Mouse (Mus musculus): ENCODE data around the gene Arhgap10. TPM values are rescaled to one million over a fixed set of nuclear protein-coding genes. Genes with fewer than 3 reads are reported as not detected.
"Not testable (repeated sequence)": the region's sequence is repeated elsewhere in the genome, so short reads cannot be mapped to it uniquely, and the experiment has no call there.

The Arhgap10 gene
- total RNA-seq, 2 experiments from 2014 or later: 5.2 to 7.7 TPM

DNA sequence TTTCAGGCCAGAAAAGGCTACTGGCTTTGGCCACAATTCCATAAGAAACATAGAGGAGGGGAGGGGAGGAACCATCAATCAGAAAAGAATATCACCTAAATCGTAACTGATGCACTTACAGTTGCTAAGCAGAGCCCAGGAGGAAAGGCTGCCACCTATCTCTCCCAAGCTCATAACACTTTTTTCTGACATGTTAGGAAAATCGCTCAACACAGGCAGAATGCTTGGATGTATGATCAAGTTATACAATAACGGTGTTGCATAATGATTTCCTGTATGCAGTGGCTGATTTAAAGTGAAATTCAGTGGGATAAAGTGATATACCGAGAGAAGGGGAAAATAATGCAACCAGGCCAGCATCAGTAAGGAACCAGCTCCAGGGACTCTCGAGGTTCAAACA, 162.4 kb downstream of the Arhgap10 start:
- no peak for ATAC-seq (ENCODE audit: poor library complexity, severe bottlenecking)

DNA sequence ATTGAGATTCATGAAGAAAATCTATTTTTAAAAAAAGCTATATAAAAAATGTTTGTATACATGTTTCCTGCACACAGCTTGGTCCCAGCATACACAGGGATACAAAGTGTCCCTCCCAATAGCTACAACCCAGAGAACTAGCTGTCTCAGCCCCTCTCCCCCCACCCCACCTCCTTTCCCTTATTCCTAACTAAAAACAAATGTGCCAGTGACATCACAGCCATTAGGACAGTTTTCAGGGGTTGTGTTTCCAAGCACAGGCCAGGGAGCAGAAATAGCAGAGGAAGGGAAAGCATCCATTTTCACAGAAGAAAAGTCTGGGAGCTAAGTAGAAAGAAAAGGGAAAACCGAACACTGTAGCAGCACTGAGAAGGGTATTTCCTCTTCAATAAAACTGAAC, 163.6 kb downstream of the Arhgap10 start:
- ATAC-seq (ENCODE audit: poor library complexity, severe bottlenecking): no peak

GRCm38 (mm10) chr8:77351177-77351860, 166.4 kb downstream of the Arhgap10 start:
- ATAC-seq (ENCODE audit: poor library complexity, severe bottlenecking): no peak

DNA sequence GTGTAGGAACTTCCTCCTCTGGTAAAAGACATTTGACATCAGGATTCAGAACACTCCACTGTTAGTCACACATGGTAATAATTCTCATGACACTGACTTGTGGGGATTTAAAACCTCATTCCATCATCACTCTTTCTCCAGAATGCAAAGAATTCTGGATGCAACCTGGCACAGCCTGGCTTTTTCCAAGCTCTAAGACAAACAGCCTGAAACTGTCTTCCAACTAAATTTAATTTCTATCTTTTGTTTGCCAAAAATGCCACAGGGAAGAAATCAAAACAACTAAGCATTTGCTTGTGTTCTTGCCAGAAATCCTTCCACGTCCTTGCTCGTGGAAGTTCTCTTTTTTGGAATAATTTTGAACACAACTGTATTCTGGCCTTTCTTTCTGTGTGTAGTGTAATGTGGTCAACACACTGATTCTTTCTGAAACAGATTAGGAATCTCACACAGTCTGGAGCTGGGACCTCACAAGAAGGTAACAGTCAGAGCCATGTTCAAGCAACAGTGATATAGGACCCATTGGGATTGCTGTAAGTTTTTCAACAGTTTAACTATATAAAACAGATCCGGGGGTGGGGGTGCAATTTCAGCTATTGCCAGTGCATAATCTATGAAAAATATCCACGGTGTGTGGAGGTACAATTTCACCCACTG, 167.5 kb downstream of the Arhgap10 start:
- no peak for ATAC-seq (ENCODE audit: poor library complexity, severe bottlenecking)

- no peak for ATAC-seq (ENCODE audit: poor library complexity, severe bottlenecking)
These were observed 173.8 kb downstream of the Arhgap10 start for GRCm38 (mm10) chr8:77343916-77344315.

DNA sequence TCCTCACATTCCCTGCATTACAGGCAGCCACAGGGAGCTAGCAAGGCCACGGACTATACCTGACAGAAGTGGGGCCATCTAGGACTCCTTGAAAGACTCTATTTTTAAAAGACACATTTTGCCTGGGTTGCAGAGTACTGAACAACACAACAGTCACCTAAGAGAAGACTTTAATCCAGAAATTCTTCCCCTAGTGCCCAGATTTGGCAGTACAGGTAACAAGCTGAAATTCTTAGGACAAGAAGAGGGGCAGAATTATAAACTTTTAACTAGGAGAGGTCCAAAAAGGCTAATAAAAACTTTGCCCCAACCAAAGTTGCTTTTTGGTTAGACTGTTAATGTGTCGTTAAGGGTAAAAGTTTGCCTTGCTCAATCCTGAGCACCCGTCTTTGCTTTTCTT, 174.4 kb downstream of the Arhgap10 start:
- ATAC-seq (ENCODE audit: poor library complexity, severe bottlenecking): no peak

GRCm38 (mm10) chr8:77342144-77342543, 175.6 kb downstream of the Arhgap10 start:
- no peak for ATAC-seq (ENCODE audit: poor library complexity, severe bottlenecking)

- no peak for ATAC-seq (ENCODE audit: poor library complexity, severe bottlenecking)
These were observed 176.4 kb downstream of the Arhgap10 start for GRCm38 (mm10) chr8:77341329-77341728.

DNA sequence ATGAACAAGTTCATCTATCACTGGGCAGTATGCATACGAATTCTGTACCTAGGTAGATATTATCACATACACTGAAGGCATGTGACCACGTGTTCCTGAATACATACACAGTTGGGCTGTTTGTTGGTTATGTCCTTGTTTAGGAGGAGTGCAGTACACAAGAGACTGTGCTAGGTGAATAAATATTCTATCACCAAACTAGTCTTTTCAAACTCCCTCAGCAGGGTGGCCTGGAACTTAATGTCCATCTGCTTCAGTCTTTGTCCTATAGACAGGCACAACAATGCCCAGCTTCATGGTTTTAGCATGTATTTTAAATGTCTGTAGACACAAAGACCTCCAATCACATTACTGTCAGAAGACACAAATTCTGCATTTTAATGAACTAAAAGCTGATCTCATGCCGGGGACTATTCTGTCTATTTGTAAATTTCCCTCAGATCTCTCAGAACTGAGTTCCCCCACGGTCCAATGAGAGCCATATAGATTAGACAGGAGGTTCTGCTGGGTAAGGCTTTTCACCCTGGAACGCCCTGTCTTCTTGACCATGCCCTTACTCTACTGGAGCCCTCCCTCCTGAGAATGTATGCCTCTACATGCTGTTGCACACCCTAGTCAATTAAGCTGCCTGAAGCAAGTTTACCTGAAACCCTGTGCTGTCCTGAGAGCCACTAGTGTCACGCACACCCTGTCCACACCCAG, 177.6 kb downstream of the Arhgap10 start:
- ATAC-seq (ENCODE audit: poor library complexity, severe bottlenecking): no peak

DNA sequence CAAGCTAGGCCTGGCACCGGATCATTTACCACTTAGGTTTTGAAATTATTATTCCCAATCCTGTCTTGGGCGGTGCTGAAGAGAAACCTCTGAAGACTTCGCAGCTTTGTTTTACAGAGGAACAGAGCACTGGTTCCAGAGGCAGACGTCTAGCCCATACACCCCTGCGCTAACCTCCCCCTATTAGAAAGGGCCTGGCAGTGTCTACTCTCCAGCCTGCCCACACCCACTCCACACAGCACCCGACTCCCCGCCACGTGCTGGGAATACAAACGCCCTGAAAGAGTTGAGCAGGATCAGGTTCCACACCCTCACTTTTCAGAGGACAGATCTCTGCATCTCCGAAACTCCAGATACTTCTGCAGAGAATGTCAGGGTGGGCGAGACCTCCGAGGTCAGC, 180.5 kb downstream of the Arhgap10 start:
- ATAC-seq (ENCODE audit: poor library complexity, severe bottlenecking): no peak

DNA sequence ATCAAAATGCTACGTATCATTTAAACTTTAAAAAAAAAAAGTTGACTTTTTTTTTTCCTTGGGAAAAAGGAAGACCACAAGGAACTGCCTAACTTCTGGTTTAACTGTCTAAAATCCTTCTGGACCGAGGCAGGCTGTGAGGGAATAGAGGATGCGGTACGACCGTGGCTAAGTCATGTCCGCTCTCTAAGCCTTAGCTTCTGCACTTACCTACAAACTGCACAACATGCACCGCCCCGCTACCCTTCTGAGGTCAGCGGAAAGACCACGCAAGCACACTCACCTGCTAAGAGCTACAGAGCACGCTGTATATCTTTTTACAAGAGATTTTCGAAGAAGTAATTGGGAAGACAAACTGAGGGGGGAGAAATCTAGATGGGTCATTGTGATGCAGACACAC, 186.6 kb downstream of the Arhgap10 start:
- no peak for ATAC-seq (ENCODE audit: poor library complexity, severe bottlenecking)

DNA sequence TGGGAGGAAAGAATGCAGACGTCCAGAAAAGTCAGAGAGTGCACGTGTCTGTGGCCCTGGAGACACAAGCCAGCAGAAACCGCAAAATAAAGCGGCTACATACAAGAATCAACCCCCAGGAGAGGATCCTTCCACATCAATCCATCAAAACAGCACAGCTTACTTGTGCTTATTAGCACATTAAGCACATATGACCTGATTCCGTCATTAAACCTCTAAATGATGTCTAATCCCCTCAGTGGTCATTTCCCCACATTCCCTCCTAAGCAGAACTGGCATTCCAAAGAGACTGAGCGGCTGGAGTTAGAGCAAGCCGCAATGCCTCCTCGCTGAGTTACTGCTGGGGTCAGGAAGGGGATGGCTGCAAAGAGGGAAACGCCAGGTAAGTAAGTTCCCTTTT, 187.4 kb downstream of the Arhgap10 start:
- ATAC-seq (ENCODE audit: poor library complexity, severe bottlenecking): no peak

DNA sequence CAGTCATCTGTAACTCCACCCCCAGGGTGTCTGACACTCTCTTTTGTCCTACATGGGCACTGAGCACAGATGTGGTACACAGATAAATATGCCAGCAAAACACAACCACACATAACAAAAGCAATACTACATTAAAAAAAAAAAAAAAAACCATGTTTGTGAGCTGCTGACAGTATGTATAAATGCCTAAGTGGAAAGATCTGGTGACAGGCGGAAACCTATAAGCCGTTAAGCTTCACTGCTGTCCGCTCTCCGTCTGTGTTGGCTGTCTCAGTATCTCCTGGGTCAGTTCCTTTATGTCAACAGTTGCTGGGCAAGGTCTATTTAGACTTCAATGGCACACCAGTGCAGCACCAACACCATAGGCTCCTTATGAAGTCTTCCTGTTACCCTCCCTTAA, 188.0 kb downstream of the Arhgap10 start:
- ATAC-seq (ENCODE audit: poor library complexity, severe bottlenecking): no peak

- ATAC-seq (ENCODE audit: poor library complexity, severe bottlenecking): no peak
These were observed 189.3 kb downstream of the Arhgap10 start for GRCm38 (mm10) chr8:77328473-77328872.

DNA sequence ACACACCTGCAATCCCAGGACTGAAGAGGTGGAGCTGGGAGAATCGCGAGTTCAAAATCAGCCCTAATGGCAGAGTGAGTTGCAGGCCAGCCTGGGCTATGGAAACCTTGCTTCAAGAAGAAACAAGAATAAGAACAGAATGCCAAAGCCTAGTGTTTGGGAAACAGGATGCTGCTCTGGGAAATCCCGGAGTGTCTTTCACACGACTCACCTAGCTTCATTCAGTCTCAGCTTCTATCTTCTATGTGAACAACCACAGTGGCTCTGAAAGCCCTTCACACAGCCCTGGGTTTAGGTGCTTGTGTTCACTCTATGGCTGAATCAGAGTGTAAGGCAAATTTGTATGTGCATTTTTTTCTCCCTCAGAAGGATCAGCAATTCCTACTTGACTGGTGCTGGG, 190.4 kb downstream of the Arhgap10 start:
- ATAC-seq (ENCODE audit: poor library complexity, severe bottlenecking): no peak

GRCm38 (mm10) chr8:77322727-77323126, 195.0 kb downstream of the Arhgap10 start:
- ATAC-seq (ENCODE audit: poor library complexity, severe bottlenecking): not testable (repeated sequence)

- no peak for ATAC-seq (ENCODE audit: poor library complexity, severe bottlenecking)
These were observed 195.9 kb downstream of the Arhgap10 start for GRCm38 (mm10) chr8:77321901-77322300.

DNA sequence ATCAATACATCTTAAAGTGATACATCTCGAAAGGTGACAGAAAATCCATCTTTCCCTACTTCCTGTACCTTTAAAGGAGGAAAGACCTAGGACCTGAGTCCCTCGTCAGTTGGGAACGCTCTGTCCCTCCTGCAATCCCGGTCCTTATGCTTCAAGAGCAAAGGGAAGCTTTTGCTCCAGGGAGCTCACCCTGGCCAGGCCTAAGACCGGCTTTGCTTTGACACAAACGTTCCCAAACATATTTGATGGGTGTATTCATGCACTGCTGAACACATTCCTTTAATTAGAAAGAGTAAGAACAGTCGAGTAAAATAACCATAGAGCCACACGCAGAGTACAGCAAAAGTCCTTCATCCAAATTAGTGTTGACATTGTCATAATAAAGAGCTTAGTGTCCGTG, 199.2 kb downstream of the Arhgap10 start:
- ATAC-seq (ENCODE audit: poor library complexity, severe bottlenecking): no peak

- no peak for ATAC-seq (ENCODE audit: poor library complexity, severe bottlenecking)
These were observed 200.0 kb downstream of the Arhgap10 start for GRCm38 (mm10) chr8:77317771-77318170.

GRCm38 (mm10) chr8:77313003-77313402, 204.8 kb downstream of the Arhgap10 start:
- ATAC-seq (ENCODE audit: poor library complexity, severe bottlenecking): no peak

- no peak for ATAC-seq (ENCODE audit: poor library complexity, severe bottlenecking)
These were observed 206.0 kb downstream of the Arhgap10 start for GRCm38 (mm10) chr8:77311762-77312161.

DNA sequence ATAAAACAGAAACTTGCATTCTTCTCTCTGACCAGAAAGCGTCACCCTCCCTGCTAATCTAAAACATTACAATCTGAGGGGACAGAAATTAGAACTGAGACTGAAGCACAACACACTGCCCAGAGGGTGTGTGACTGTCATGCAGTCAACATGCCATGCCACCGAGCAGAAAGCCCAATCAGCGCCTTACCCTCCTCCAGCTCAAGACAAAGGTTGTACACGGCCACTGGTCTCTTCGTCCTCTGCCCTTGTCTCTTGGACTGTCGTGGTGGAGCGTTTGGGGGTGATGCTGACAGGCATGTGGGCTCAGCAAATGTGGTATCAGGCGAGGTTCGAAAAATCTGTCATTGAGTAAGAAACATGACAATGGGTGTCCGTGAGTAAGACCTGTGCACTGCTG, 207.2 kb downstream of the Arhgap10 start:
- ATAC-seq (ENCODE audit: poor library complexity, severe bottlenecking): no peak

All from megakaryocyte, adult 5-6 weeks (primary cell).